Mouse (Mus musculus) stomach, embryonic 15.5 days (tissue): Measurements from ENCODE around the gene Clip2. TPM values are rescaled to one million over a fixed set of nuclear protein-coding genes. Genes with fewer than 3 reads are reported as not detected.

ENCODE experiments used
- ATAC-seq: fragments of 200-750 bp; cut with Nextera tagmentation; 2 replicates; pipeline ENCODE4 v1.8.0; 2017; ENCODE audit warnings: low read depth, moderate number of reproducible peaks, moderate TSS enrichment; ENCODE audit not compliant: insufficient read depth, low FRiP score
- H3K27ac ChIP-seq: fragments of 300-500 bp; sonication (generic); 2 replicates; pipeline ENCODE4 v1.5.1; 2015; ENCODE audit warnings: mild to moderate bottlenecking, inconsistent platforms
- H3K27me3 ChIP-seq: fragments of 300-500 bp; sonication (generic); replicated peaks from 2 replicates; pipeline ENCODE4 v1.6.1; 2015; ENCODE audit warnings: inconsistent platforms
- H3K36me3 ChIP-seq: fragments of 300-500 bp; sonication (generic); 2 replicates; pipeline ENCODE4 v1.6.1; 2015; ENCODE audit warnings: inconsistent platforms
- H3K4me1 ChIP-seq: fragments of 300-500 bp; sonication (generic); 2 replicates; pipeline ENCODE4 v1.6.1; 2015; ENCODE audit warnings: inconsistent platforms
- H3K4me2 ChIP-seq: fragments of 300-500 bp; sonication (generic); 2 replicates; pipeline ENCODE4 v1.6.1; 2015; ENCODE audit warnings: mild to moderate bottlenecking, inconsistent platforms
- H3K4me3 ChIP-seq: fragments of 300-500 bp; sonication (generic); replicated peaks from 2 replicates; pipeline ENCODE4 v1.5.1; 2015; ENCODE audit warnings: inconsistent platforms
- H3K9ac ChIP-seq: fragments of 300-500 bp; sonication (generic); 2 replicates; pipeline ENCODE4 v1.6.1; 2015; ENCODE audit warnings: inconsistent platforms
- H3K9me3 ChIP-seq: fragments of 300-500 bp; sonication (generic); 2 replicates; pipeline ENCODE4 v1.6.1; 2016; ENCODE audit warnings: inconsistent platforms
- WGBS: fragments of 180-500 bp; shearing (Covaris S2); methylation state at CpG from one replicate; pipeline ENCODE4 v1.1.7; 2015; 5-methylcytosine and 5-hydroxymethylcytosine counted together
- polyA plus RNA-seq: library from polyadenylated mRNA; unstranded; fragments of >200 nt; fragmentation: Nextera tagmentation; extraction: Ambion mirVana; gene quantifications from 2 replicates; pipeline ENCODE4 v1.2.1, GENCODE M21; 2015

Gene Clip2
- polyA plus RNA-seq, 1 experiment from 2014 or later, result 2.9 TPM

- H3K4me1 ChIP-seq, result peaks cover 11% of the 10 kb centered on the region
- ATAC-seq, result no peak
- H3K4me3 ChIP-seq, result no peak within 1 kb of the TSS
- H3K36me3 ChIP-seq, result no peaks in the 10 kb centered on the region
- no peak within 1 kb of the TSS for H3K9ac ChIP-seq
- no peaks in the 10 kb centered on the region for H3K9me3 ChIP-seq
- no peaks in the 10 kb centered on the region for H3K27me3 ChIP-seq
- WGBS, result 87% methylated on average over 7 of the region's 7 CpGs
- no peak within 1 kb of the TSS for H3K27ac ChIP-seq
- H3K4me2 ChIP-seq, result no peak within 1 kb of the TSS
These were observed 7.8 kb upstream of the Clip2 start, which contains the start of gene Syna for GRCm38 (mm10) chr5:134560071-134560449. Syna (minus strand) TSS chr5:134560171.

- no peaks in the 10 kb centered on the region for H3K36me3 ChIP-seq
- ATAC-seq, result no peak
- H3K4me1 ChIP-seq, result peaks cover 25% of the 10 kb centered on the region
- H3K27ac ChIP-seq, result peak overlapping the region; percentile 26; the same call in 1 of the 2 replicates
- H3K27me3 ChIP-seq, result no peaks in the 10 kb centered on the region
- no peaks in the 10 kb centered on the region for H3K9me3 ChIP-seq
- WGBS, result 9% methylated on average over 20 of the region's 20 CpGs
- H3K4me3 ChIP-seq, result no peak overlapping the region
- no peak overlapping the region for H3K9ac ChIP-seq
- peak overlapping the region; percentile 44 for H3K4me2 ChIP-seq
These were observed 3.4 kb upstream of the Clip2 start for GRCm38 (mm10) chr5:134555463-134556164.

DNA sequence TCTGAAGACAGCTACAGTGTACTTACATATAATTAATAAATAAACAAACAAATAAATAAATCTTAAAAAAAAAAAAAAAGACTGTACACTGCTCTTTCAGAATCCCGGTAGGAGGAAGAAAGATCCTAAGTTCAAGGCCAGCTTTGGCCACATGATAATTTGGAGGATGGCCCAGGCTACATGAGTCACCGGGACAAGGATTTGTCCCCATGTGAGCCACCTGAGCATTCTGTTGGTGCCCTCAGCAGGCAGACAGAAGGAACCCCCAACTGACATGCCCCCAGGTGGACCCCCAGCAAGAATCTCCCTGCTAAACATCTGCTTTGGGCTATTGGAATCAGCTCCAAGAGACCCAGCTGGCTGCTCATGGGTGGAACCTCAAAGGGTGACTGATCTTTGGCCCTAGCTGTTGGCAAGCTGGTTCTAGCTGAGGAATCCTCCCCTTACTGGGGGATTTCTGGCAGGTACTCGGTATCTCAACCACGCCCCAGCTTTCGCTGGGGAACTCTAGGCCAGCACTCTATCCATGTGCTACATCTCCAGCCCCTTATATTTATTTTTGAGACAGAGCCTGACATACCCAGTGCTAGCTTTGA lies 1.8 kb upstream of the Clip2 start:
- ATAC-seq, result no peak
- Histone ChIP-seq H3K9me3 (no peaks in the 10 kb centered on the region), H3K27ac (no peak overlapping the region), H3K9ac (no peak overlapping the region), H3K4me3 (no peak overlapping the region), H3K4me1 (peaks cover 37% of the 10 kb centered on the region), H3K4me2 (no peak overlapping the region), H3K27me3 (no peaks in the 10 kb centered on the region), H3K36me3 (no peaks in the 10 kb centered on the region)
- 73% methylated on average over 5 of the region's 5 CpGs for WGBS

DNA sequence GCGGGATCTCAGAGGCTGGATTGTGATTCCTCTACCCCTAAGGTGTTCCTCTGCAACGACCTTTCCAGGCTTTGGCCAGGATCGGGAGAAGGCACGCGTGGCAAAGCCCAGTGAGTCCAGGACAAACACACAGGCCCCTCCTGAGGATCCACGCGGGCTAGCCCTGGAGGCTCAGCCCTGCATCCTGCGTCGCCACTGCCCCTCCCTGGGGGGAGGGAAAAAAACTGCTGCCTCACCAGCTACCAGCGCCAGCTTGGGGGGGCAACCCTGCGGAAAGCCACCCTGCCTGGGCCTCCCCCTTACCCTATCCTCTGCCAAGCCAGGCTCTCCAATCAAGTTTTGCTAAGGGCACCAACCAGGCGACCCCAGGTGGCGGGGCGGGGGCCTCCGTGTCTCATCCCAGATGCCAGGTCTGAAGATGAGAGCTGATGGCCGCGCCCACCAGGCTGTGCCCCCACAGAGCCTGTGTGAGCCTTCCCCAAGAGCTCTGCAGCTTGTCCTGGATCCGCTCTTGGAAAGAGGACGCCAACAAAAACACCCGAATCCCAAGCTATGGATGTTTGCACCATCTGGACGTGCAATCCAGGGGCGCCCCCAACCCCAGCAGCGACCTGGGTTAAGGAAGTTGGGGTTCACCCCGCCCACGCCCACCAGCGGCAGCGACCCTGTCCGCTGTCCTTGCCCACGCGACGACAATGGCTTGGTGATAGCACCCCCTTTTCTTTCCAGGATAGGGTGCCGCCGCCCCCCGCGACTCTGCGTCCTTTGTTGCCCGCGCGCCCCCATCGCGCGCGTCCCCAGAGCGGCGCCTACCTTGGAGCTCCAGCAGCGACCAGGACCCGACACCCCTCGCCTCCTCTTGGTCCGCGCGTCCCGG lies 763 bp downstream of the Clip2 start:
- Histone ChIP-seq H3K36me3 (no peaks in the 10 kb centered on the region), H3K27me3 (no peaks in the 10 kb centered on the region), H3K9ac (peak overlapping the region; percentile 86), H3K27ac (peak overlapping the region; percentile 95), H3K4me2 (peak overlapping the region; percentile 72), H3K9me3 (no peaks in the 10 kb centered on the region), H3K4me3 (peak overlapping the region; percentile 70), H3K4me1 (peaks cover 37% of the 10 kb centered on the region)
- no peak; the same call in 1 of the 2 replicates for ATAC-seq
- WGBS, result 1% methylated on average over 52 of the region's 52 CpGs

- H3K4me2 ChIP-seq, result peak overlapping the region; percentile 72
- H3K9ac ChIP-seq, result peak overlapping the region; percentile 86
- no peaks in the 10 kb centered on the region for H3K36me3 ChIP-seq
- ATAC-seq, result no peak
- H3K9me3 ChIP-seq, result no peaks in the 10 kb centered on the region
- 3% methylated on average over 6 of the region's 6 CpGs for WGBS
- H3K27me3 ChIP-seq, result no peaks in the 10 kb centered on the region
- H3K4me3 ChIP-seq, result peak overlapping the region; percentile 70
- H3K4me1 ChIP-seq, result peaks cover 34% of the 10 kb centered on the region
- peak overlapping the region; percentile 95 for H3K27ac ChIP-seq
These were observed 1.4 kb downstream of the Clip2 start for GRCm38 (mm10) chr5:134550836-134551232.

DNA sequence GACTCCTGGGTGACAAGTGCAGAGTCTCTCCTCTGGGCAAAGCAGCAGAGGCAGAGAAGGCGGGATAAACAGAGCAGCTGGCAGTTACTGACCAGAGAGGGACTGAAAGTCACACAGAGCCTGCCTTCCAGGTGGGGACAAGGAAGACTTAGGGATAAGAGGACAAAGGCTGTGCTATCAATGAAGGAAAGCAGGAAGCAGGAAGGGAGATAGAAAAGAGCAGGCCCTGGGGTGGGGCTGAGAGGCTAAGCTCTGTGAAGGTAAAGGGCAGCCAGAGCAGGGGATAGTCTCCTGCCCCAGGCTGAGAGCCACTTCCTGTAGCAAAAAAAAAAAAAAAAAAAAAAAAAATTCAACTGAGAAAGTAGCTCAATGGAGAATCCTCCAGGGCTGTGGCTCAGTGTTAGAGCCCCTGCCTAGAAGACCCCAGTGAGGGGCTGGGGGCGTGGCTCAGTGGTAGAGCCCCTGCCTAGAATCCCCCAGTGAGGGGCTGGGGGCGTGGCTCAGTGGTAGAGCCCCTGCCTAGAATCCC lies 2.5 kb downstream of the Clip2 start:
- no peaks in the 10 kb centered on the region for H3K27me3 ChIP-seq
- H3K4me3 ChIP-seq, result no peak overlapping the region
- H3K4me2 ChIP-seq, result no peak overlapping the region
- H3K27ac ChIP-seq, result peak overlapping the region; percentile 61; the same call in 1 of the 2 replicates
- H3K36me3 ChIP-seq, result no peaks in the 10 kb centered on the region
- WGBS, result 89% methylated on average over 3 of the region's 3 CpGs
- H3K9ac ChIP-seq, result no peak overlapping the region
- no peak for ATAC-seq
- H3K9me3 ChIP-seq, result no peaks in the 10 kb centered on the region
- peaks cover 30% of the 10 kb centered on the region for H3K4me1 ChIP-seq

DNA sequence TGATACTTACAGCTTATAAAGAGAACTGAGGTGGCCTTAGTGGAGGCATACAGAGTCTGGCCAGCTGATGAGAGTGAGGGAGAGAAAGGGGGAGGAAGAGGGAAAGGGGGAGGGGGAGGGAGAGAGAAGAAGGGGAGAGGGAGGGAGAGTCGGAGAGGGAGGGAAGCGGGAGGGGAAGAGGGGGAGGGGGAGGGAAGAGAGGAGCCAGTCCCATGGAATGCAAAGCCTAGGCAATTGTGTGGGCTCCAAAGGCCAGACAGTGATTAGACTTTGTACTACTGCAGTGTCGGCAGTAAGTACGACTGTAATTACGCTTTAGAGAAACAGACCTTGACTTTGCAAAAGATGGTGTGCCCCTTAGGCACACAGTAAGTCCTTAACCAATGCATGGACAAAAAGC lies 3.9 kb downstream of the Clip2 start:
- Histone ChIP-seq H3K27me3 (no peaks in the 10 kb centered on the region), H3K4me1 (peaks cover 36% of the 10 kb centered on the region), H3K4me2 (no peak overlapping the region), H3K27ac (no peak overlapping the region), H3K4me3 (no peak overlapping the region), H3K9ac (no peak overlapping the region), H3K36me3 (no peaks in the 10 kb centered on the region), H3K9me3 (no peaks in the 10 kb centered on the region)
- WGBS, result 46% methylated on average over 5 of the region's 5 CpGs
- ATAC-seq, result no peak

DNA sequence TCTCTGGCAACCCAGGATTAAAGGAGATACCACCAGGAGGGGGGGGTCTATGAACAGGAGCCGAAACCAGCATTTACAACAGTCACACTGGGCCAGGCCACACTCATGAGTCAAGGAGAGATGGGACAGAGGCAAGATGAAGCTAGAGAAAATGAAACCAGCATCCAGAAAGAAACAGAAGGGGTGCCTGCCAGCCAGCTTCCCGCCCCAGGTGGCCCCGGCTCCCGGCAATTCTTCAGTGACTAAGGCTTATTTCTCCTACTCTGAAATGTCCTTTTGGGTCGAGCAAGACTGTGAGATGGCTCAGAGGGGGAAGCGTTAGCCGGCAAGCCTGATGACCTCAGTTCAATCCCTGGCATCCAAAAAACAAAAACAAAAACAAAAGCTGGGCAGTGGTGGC lies 5.4 kb downstream of the Clip2 start:
- no peak overlapping the region for H3K4me3 ChIP-seq
- no peak overlapping the region for H3K9ac ChIP-seq
- H3K9me3 ChIP-seq, result no peaks in the 10 kb centered on the region
- no peak for ATAC-seq
- no peaks in the 10 kb centered on the region for H3K27me3 ChIP-seq
- no peak overlapping the region for H3K4me2 ChIP-seq
- no peaks in the 10 kb centered on the region for H3K36me3 ChIP-seq
- H3K27ac ChIP-seq, result no peak overlapping the region
- 83% methylated on average over 7 of the region's 7 CpGs for WGBS
- H3K4me1 ChIP-seq, result peaks cover 33% of the 10 kb centered on the region

- 52% methylated on average over 3 of the region's 3 CpGs for WGBS
- H3K36me3 ChIP-seq, result no peaks in the 10 kb centered on the region
These were observed 7.0 kb downstream of the Clip2 start for GRCm38 (mm10) chr5:134545242-134545629.

DNA sequence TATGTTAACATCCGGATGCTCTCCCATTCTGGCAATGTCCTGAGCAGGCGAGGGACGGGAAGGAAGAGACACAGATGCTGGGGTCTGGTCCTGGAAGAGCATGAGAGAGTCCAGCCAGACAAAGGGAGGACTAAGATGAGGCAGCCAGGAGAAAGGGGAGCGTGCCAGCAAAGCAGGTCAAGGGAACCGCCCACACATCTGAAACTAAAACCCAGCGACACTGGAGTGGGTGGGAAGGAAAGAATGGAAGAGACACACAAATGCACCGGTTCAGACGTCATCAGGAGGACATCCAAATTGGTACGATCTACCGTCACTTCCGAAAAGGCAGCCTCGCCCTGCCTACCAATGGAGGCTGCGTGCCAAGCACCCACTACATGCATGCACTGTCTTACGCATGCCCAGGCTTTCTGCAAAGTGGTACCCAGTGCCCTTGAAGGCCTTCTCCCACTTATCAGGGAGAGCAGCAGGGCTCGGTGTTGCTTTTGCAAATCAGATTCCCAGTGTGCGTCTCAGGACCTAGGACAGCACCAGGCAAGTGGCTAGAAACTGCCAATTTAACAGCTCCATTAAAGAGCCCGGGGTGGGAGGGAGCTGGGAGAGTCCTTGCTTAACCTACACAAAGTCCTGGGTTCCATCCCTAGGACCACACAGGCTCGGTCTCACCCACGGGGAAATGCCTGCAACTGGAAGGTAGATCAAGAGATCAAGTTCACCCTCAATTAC lies 7.6 kb downstream of the Clip2 start:
- Histone ChIP-seq H3K27me3 (no peaks in the 10 kb centered on the region), H3K27ac (no peak overlapping the region), H3K4me2 (no peak overlapping the region), H3K9me3 (no peaks in the 10 kb centered on the region), H3K4me1 (peaks cover 34% of the 10 kb centered on the region), H3K36me3 (no peaks in the 10 kb centered on the region), H3K4me3 (no peak overlapping the region), H3K9ac (no peak overlapping the region)
- no peak for ATAC-seq
- 68% methylated on average over 19 of the region's 19 CpGs for WGBS

More at GRCm38 (mm10) chr5:134545242-134545629, 7.0 kb downstream of the Clip2 start:
- no peak for ATAC-seq
- Histone ChIP-seq H3K27me3 (no peaks in the 10 kb centered on the region), H3K27ac (no peak overlapping the region), H3K9ac (no peak overlapping the region), H3K4me3 (no peak overlapping the region), H3K4me2 (no peak overlapping the region), H3K4me1 (peaks cover 35% of the 10 kb centered on the region), H3K9me3 (no peaks in the 10 kb centered on the region)

- H3K9me3 ChIP-seq, result no peaks in the 10 kb centered on the region
- no peaks in the 10 kb centered on the region for H3K36me3 ChIP-seq
- 29% methylated on average over 7 of the region's 7 CpGs for WGBS
- ATAC-seq, result peak; percentile 61; the same call in 1 of the 2 replicates
- peak overlapping the region; percentile 72 for H3K27ac ChIP-seq
- H3K4me2 ChIP-seq, result no peak overlapping the region
- peaks cover 30% of the 10 kb centered on the region; the same call in 1 of the 2 replicates for H3K4me1 ChIP-seq
- no peaks in the 10 kb centered on the region for H3K27me3 ChIP-seq
- H3K9ac ChIP-seq, result no peak overlapping the region
- no peak overlapping the region for H3K4me3 ChIP-seq
These were observed 10.6 kb downstream of the Clip2 start for GRCm38 (mm10) chr5:134541640-134542039.
